Mouse (Mus musculus) cerebellum, adult 2 months (tissue): ENCODE measurements at regions not wholly inside any gene's neighbourhood (a gene's known extent, or its start where the extent isn't known, plus 50 kb on each side); places are given as distances from the start of the nearest gene placed in this dataset.

Experiments used
- CTCF ChIP-seq: fragments of 200-500 bp; IDR thresholded peaks from 2 replicates; pipeline ENCODE4 v1.5.1; 2011; ENCODE audit warnings: low read depth, mild to moderate bottlenecking, control low read depth, low read length, moderate library complexity, borderline replicate concordance; ENCODE audit not compliant: insufficient read depth
- POLR2A ChIP-seq: fragments of 200-500 bp; IDR thresholded peaks from 2 replicates; pipeline ENCODE4 v1.6.1; 2011; ENCODE audit warnings: low read length, control low read depth, borderline replicate concordance; ENCODE audit not compliant: insufficient read depth

DNA sequence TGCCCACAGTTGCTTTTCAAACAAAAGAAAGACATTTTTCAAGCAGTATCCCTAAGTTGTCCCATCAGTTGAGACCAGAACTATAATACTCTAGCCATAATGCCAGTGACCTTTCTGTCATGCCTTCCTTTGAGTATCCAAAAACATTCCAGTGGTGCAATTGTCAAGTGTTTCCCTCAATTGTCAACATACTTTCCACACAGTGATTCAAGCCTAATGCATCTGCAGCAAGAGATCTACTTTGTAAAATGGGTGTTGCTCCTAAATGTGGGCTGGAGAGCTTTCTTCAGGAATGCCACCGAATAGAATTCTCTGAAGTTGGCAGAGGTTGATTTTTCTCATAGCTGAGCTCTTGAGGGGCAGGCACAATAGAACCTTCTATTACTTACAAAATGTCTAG is 58.0 kb upstream of the Tspan8 start:
- no peak for TF ChIP-seq POLR2A
- no peak for TF ChIP-seq CTCF
